Mouse (Mus musculus): ENCODE measurements around the gene Rbfox1. TPM values are rescaled to one million over a fixed set of nuclear protein-coding genes. Genes with fewer than 3 reads are reported as not detected.

Gene Rbfox1
- total RNA-seq, 2 experiments from 2014 or later = 81.5 to 93.4 TPM

DNA sequence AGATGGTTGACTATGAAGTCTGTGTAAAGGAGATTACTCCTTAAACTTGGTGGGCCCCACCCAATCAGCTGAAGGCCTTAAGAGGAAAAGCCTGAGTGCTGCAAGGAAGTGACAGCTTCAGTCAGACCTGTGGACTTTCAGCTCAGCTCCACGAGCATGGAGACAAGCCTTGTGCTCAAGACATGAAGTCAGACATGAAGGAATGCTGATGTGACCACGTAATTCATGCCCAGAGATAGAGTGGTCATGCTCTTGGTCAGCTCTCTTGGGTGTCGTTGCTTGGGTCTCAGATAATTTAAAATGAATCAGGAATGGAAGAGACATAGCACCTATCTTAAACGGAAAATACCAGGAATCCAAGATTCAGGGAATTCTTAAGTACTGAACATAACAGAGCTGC lies 1019.8 kb downstream of the Rbfox1 start:
- DNase-seq (ENCODE audit: low spot score in 2 of 2) = no peak

GRCm38 (mm10) chr16:6906001-6906400 lies 1020.8 kb downstream of the Rbfox1 start:
- DNase-seq (ENCODE audit: low spot score in 2 of 2) = no peak

- DNase-seq (ENCODE audit: low spot score in 2 of 2) = no peak
These were observed 1022.4 kb downstream of the Rbfox1 start for GRCm38 (mm10) chr16:6907550-6907949.

- no peak for DNase-seq (ENCODE audit: low spot score in 2 of 2)
These were observed 1029.4 kb downstream of the Rbfox1 start for GRCm38 (mm10) chr16:6914531-6914930.

DNA sequence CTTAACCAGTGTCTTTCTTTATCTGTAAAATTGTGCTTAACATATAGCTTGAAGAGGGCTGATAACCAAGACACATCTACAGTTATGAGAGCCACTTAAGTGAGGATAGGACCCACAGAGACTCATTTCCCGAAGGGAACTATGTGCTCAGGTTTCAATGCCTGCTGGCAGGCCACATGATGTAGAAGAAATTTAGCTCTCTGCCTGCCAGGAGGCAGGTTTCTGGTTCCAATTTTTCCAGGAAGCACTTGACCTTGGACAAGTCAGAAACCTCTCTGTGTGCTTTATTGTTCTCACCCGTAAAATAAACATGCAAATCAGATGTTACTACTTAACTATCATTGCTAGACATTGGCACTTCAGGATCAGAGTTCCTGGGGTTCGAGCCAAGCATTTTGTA lies 1033.5 kb downstream of the Rbfox1 start:
- no peak for DNase-seq (ENCODE audit: low spot score in 2 of 2)

- DNase-seq (ENCODE audit: low spot score in 2 of 2) = no peak
These were observed 1034.5 kb downstream of the Rbfox1 start for GRCm38 (mm10) chr16:6919681-6920080.

- DNase-seq (ENCODE audit: low spot score in 2 of 2) = no peak
These were observed 1042.5 kb downstream of the Rbfox1 start for GRCm38 (mm10) chr16:6927661-6928060.

GRCm38 (mm10) chr16:6930795-6931194 lies 1045.6 kb downstream of the Rbfox1 start:
- no peak for DNase-seq (ENCODE audit: low spot score in 2 of 2)

DNA sequence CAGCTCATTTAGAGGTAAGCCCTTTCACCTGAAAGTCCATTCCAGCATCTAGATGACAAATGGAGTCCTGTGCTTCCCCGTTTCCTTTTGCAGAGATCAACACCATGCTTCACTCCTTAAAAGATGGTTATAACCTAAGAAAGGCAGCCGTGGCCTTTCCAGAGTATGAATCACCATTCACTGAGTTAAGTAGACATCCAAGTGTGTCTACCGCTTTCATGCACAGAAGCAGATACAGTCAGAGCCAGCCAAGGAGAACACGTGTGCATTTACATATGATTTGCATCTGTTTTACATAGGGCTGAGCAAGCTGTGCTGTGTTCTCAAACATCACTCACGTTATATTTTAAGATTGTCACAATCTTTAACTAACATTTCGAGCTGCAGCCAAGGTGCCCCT lies 1061.0 kb downstream of the Rbfox1 start:
- no peak for DNase-seq (ENCODE audit: low spot score in 2 of 2)

- no peak for DNase-seq (ENCODE audit: low spot score in 2 of 2)
These were observed 1064.5 kb downstream of the Rbfox1 start for GRCm38 (mm10) chr16:6949666-6950065.

DNA sequence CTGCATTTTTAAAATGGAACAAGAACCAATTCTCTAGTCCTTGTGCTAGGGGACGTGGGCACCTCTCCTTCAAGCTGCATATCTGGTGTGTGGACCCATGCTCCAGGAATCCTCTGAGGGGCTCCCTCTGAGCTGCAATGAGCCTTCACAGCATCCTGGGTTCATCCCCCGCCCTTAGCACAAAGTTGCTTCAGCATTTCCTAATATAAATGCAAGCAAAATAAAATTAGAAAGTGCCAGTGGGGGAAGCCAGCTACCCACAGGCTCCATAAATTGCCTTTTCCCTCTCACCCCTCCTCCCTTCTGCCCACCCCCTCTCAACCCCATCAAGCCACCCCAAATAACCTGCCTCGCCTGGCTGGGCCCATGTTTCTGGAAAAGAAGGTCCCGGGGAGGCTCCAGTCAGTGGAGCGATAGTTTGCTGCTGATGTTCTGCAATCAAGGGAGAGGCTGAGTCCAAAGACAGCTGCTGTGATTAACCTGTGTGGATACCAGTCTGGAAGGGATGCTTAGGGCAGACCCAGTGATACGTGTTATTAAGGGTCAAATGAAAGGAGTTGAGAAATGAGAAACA lies 1070.0 kb downstream of the Rbfox1 start:
- no peak for DNase-seq (ENCODE audit: low spot score in 2 of 2)

- DNase-seq (ENCODE audit: low spot score in 2 of 2) = no peak
These were observed 1076.8 kb downstream of the Rbfox1 start for GRCm38 (mm10) chr16:6961931-6962379.

DNA sequence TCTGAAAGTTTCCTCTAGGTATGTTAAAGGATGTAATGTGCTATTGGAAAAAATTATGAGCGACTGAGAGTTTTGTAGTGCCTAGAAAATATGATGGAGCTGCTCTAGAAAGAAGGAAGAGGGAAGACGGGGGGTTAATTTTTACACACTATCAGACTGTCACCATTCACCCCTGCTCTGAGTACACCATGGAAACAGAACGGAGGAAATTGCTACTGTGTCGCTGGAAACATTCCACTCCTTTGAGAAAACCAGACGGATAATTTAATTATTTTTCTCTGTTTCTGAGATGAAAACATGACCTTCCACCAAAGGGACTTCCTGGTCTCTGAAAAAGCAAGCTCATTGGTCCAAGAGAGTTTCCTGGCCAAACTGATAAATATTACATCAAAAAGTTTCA lies 1077.4 kb downstream of the Rbfox1 start:
- no peak for DNase-seq (ENCODE audit: low spot score in 2 of 2)

- no peak for DNase-seq (ENCODE audit: low spot score in 2 of 2)
These were observed 1078.4 kb downstream of the Rbfox1 start for GRCm38 (mm10) chr16:6963533-6963932.

DNA sequence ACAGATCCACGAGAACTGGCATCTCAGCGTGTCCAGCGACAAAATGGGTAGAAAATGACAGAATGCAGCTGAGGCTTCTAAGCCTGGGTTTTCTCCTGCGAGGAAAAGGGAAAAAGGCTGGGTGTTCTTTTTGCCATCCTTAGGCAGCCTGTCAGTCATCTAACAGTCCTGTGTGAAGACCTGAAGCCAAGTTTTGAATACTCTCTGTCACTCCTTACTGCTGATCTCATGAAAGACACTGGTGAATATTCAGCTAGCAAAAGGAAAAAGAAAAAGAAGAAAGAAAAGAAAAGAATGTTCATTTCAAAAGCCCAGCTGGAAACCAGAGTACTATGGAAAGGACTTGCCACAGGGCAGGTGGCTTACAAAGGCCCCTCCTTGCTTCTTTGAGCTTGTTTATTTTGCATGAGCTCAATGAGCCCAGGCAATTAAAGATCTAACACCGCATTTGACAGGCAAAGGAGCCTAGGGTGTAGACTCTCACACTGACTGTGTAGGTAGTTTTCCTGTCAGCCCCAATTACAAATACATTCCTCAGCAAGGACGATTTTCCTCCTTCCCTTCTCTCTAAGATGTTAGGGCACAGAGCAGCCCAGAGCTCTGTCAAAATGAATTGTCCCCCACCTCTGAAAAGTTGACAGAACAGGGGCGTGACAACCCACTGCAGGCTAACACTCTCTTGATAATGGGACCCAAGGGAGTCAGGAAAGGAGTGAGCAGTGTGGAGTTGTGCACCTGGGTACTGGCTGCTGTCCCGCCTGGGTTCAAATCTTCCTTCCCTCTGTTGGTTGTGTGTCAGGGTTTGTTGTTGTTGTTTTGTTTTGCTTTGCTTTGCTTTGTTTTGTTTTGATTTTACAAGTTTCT lies 1079.8 kb downstream of the Rbfox1 start:
- no peak for DNase-seq (ENCODE audit: low spot score in 2 of 2)

GRCm38 (mm10) chr16:6969986-6970385 lies 1084.8 kb downstream of the Rbfox1 start:
- no peak for DNase-seq (ENCODE audit: low spot score in 2 of 2)

GRCm38 (mm10) chr16:6976341-6976740 lies 1091.2 kb downstream of the Rbfox1 start:
- DNase-seq (ENCODE audit: low spot score in 2 of 2) = no peak

GRCm38 (mm10) chr16:6983947-6984346 lies 1098.8 kb downstream of the Rbfox1 start:
- no peak for DNase-seq (ENCODE audit: low spot score in 2 of 2)

DNA sequence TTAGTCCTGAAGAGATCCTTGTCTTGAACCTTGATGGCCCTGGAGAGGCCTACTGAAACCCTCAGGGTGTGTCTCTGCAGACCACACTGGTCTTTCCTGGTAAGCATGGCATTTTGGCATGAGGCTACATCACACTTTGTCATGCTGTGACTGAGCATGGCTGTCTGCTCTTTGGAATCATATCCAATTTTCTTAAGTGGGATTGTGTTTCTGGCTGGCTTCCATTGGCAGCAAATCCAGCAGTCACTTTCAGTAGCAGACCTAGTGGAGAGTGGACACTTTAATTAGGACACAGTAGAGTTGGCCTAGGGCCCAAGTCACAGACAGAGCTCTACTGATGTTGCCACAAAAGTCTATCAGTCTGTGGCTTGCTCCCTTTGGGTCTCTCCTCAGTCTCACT lies 1100.9 kb downstream of the Rbfox1 start:
- peak in 1 of 2 experiments; percentile 13 for DNase-seq (ENCODE audit: low spot score in 2 of 2)

- DNase-seq (ENCODE audit: low spot score in 2 of 2) = no peak
These were observed 1101.3 kb downstream of the Rbfox1 start for GRCm38 (mm10) chr16:6986494-6986893.

GRCm38 (mm10) chr16:6992251-6992650 lies 1107.1 kb downstream of the Rbfox1 start:
- DNase-seq (ENCODE audit: low spot score in 2 of 2) = no peak

GRCm38 (mm10) chr16:6993180-6993579 lies 1108.0 kb downstream of the Rbfox1 start:
- no peak for DNase-seq (ENCODE audit: low spot score in 2 of 2)

DNA sequence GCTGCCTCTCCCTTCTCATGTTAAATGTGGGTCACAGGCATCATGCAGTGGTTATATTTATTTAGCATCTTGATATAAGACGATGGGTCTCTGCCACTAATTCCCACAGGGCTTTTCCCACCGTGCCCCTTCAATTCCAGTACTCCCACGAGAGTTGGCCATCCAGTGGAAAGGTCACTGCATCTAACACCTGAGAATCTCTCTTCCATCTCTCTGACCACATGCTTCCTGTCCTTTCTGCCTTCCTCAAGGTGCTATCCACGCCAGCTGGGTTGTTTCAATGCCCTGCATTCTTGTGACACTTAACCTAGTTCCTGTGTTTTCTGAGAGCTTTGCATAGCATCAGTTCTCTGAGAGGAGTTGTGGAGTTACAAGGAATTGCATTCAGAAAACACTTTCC lies 1112.0 kb downstream of the Rbfox1 start:
- no peak for DNase-seq (ENCODE audit: low spot score in 2 of 2)
